Mouse (Mus musculus) forebrain, embryonic 13.5 days (tissue): ENCODE measurements around the gene Cacnb1. TPM values are rescaled to one million over a fixed set of nuclear protein-coding genes. Genes with fewer than 3 reads are reported as not detected.

ENCODE experiments used
- ATAC-seq: fragments of 200-750 bp; cut with Nextera tagmentation; 2 replicates; pipeline ENCODE4 v1.8.0; 2017
- H3K27ac ChIP-seq: fragments of 300-500 bp; sonication (generic); 2 replicates; pipeline ENCODE4 v1.5.1; 2015; ENCODE audit warnings: inconsistent platforms, mild to moderate bottlenecking, moderate library complexity
- H3K27me3 ChIP-seq: fragments of 300-500 bp; sonication (generic); 2 replicates; pipeline ENCODE4 v1.6.1; 2015; ENCODE audit warnings: mild to moderate bottlenecking, inconsistent platforms
- H3K36me3 ChIP-seq: fragments of 300-500 bp; sonication (generic); 2 replicates; pipeline ENCODE4 v1.6.1; 2015; ENCODE audit warnings: mild to moderate bottlenecking, inconsistent platforms; ENCODE audit not compliant: poor library complexity, severe bottlenecking
- H3K4me1 ChIP-seq: fragments of 300-500 bp; sonication (generic); 2 replicates; pipeline ENCODE4 v1.6.1; 2015; ENCODE audit warnings: inconsistent platforms
- H3K4me2 ChIP-seq: fragments of 300-500 bp; sonication (generic); 2 replicates; pipeline ENCODE4 v1.6.1; 2015; ENCODE audit warnings: inconsistent platforms, mild to moderate bottlenecking, moderate library complexity
- H3K4me3 ChIP-seq: fragments of 300-500 bp; sonication (generic); 2 replicates; pipeline ENCODE4 v1.5.1; 2015; ENCODE audit warnings: mild to moderate bottlenecking, inconsistent platforms
- H3K9ac ChIP-seq: fragments of 300-500 bp; sonication (generic); 2 replicates; pipeline ENCODE4 v1.6.1; 2015; ENCODE audit warnings: mild to moderate bottlenecking, inconsistent platforms
- H3K9me3 ChIP-seq: fragments of 300-500 bp; sonication (generic); replicated peaks from 2 replicates; pipeline ENCODE4 v1.6.1; 2016; ENCODE audit warnings: inconsistent platforms
- WGBS: fragments of 180-500 bp; shearing (Covaris S2); methylation state at CpG from one replicate; pipeline ENCODE4 v1.1.7; 2015; 5-methylcytosine and 5-hydroxymethylcytosine counted together
- polyA plus RNA-seq: library from polyadenylated mRNA; unstranded; fragments of >200 nt; fragmentation: Nextera tagmentation; extraction: Ambion mirVana; gene quantifications from 2 replicates; pipeline ENCODE4 v1.2.1, GENCODE M21; 2015

Cacnb1 gene
- polyA plus RNA-seq, 1 experiment from 2014 or later: 25.9 TPM

- no peaks in the 10 kb centered on the region for H3K27me3 ChIP-seq
- peaks cover 56% of the 10 kb centered on the region for H3K4me1 ChIP-seq
- H3K9ac ChIP-seq: peak overlapping the region; percentile 96
- peak overlapping the region; percentile 87 for H3K4me3 ChIP-seq
- H3K4me2 ChIP-seq: peak overlapping the region; percentile 81
- WGBS: 65% methylated on average over 2 of the region's 2 CpGs
- H3K27ac ChIP-seq: no peak overlapping the region
- peaks cover 28% of the 10 kb centered on the region for H3K36me3 ChIP-seq
- ATAC-seq: no peak
- H3K9me3 ChIP-seq: no peaks in the 10 kb centered on the region
Observed at GRCm38 (mm10) chr11:98021118-98021517, 1.7 kb downstream of the Cacnb1 start.

GRCm38 (mm10) chr11:98020710-98021109, 2.1 kb downstream of the Cacnb1 start:
- WGBS: 55% methylated on average over 1 of the region's 1 CpGs

GRCm38 (mm10) chr11:98019883-98020610, 2.8 kb downstream of the Cacnb1 start:
- Histone ChIP-seq H3K9me3 (no peaks in the 10 kb centered on the region), H3K36me3 (peaks cover 38% of the 10 kb centered on the region), H3K27me3 (no peaks in the 10 kb centered on the region), H3K4me1 (peaks cover 50% of the 10 kb centered on the region), H3K27ac (peak overlapping the region; percentile 88), H3K4me2 (peak overlapping the region; percentile 81), H3K4me3 (peak overlapping the region; percentile 17), H3K9ac (peak overlapping the region; percentile 43)
- 16% methylated on average over 8 of the region's 8 CpGs for WGBS
- 0 out of 2 replicates have a peak, but pooled peaks have one; percentile 5 for ATAC-seq

More at GRCm38 (mm10) chr11:98020710-98021109, 2.1 kb downstream of the Cacnb1 start:
- H3K9ac ChIP-seq: peak overlapping the region; percentile 96; the same call in 1 of the 2 replicates
- no peak for ATAC-seq
- H3K36me3 ChIP-seq: peaks cover 32% of the 10 kb centered on the region
- peak overlapping the region; percentile 87 for H3K4me3 ChIP-seq
- H3K27ac ChIP-seq: peak overlapping the region; percentile 88
- no peaks in the 10 kb centered on the region for H3K9me3 ChIP-seq
- H3K4me2 ChIP-seq: peak overlapping the region; percentile 81
- H3K4me1 ChIP-seq: peaks cover 52% of the 10 kb centered on the region
- H3K27me3 ChIP-seq: no peaks in the 10 kb centered on the region

- Histone ChIP-seq H3K4me3 (peak overlapping the region; percentile 17; the same call in 1 of the 2 replicates), H3K4me1 (peaks cover 50% of the 10 kb centered on the region), H3K9me3 (no peaks in the 10 kb centered on the region), H3K27me3 (no peaks in the 10 kb centered on the region), H3K9ac (peak overlapping the region; percentile 43), H3K36me3 (peaks cover 47% of the 10 kb centered on the region), H3K4me2 (peak overlapping the region; percentile 81), H3K27ac (peak overlapping the region; percentile 88)
- ATAC-seq: peak; percentile 31; the same call in 1 of the 2 replicates
- 25% methylated on average over 10 of the region's 10 CpGs for WGBS
Observed at GRCm38 (mm10) chr11:98018858-98019641, 3.8 kb downstream of the Cacnb1 start.

- no peaks in the 10 kb centered on the region for H3K27me3 ChIP-seq
- H3K9me3 ChIP-seq: no peaks in the 10 kb centered on the region
- no peak overlapping the region for H3K4me3 ChIP-seq
- H3K36me3 ChIP-seq: peaks cover 54% of the 10 kb centered on the region
- peaks cover 46% of the 10 kb centered on the region for H3K4me1 ChIP-seq
- no peak overlapping the region for H3K4me2 ChIP-seq
- no peak for ATAC-seq
- H3K9ac ChIP-seq: peak overlapping the region; percentile 30; the same call in 1 of the 2 replicates
- 0 out of 2 replicates have a peak overlapping the region, but pooled peaks have one; percentile 88 for H3K27ac ChIP-seq
- WGBS: 67% methylated on average over 6 of the region's 6 CpGs
Observed at GRCm38 (mm10) chr11:98018222-98018621, 4.6 kb downstream of the Cacnb1 start.

DNA sequence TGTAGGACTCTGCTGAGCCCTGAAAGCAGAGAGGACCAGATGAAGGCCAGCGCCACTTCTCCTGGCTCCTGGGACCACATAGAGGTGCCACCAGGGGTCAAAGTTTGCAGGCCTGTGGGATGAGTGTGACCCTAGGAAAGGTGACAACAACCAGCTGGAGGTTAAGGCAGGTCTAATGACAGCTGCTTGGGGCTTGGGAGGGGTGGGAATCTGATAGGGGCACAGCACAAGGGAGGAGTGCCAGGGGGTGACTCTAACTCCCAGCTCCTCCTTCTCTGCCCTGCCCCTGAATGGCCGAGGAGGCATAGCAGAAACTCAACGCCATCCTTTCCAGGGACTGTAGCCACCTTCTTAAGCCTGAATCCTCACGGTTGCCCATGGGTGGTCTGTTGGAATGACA, 6.0 kb downstream of the Cacnb1 start:
- H3K36me3 ChIP-seq: peaks cover 62% of the 10 kb centered on the region
- no peak for ATAC-seq

GRCm38 (mm10) chr11:98016177-98016576, 6.7 kb downstream of the Cacnb1 start:
- ATAC-seq: no peak
- no peak overlapping the region for H3K9ac ChIP-seq
- H3K4me2 ChIP-seq: no peak overlapping the region
- peaks cover 32% of the 10 kb centered on the region for H3K4me1 ChIP-seq
- H3K27me3 ChIP-seq: no peaks in the 10 kb centered on the region
- H3K4me3 ChIP-seq: no peak overlapping the region
- no peaks in the 10 kb centered on the region for H3K9me3 ChIP-seq
- no peak overlapping the region for H3K27ac ChIP-seq
- H3K36me3 ChIP-seq: peaks cover 69% of the 10 kb centered on the region
- WGBS: 93% methylated on average over 5 of the region's 5 CpGs

More for the DNA sequence above, 6.0 kb downstream of the Cacnb1 start:
- Histone ChIP-seq H3K9me3 (no peaks in the 10 kb centered on the region), H3K4me3 (no peak overlapping the region), H3K9ac (no peak overlapping the region), H3K4me2 (no peak overlapping the region), H3K4me1 (peaks cover 39% of the 10 kb centered on the region), H3K27ac (no peak overlapping the region), H3K27me3 (no peaks in the 10 kb centered on the region)
- 85% methylated on average over 4 of the region's 4 CpGs for WGBS

- ATAC-seq: no peak
- 88% methylated on average over 10 of the region's 10 CpGs for WGBS
- Histone ChIP-seq H3K4me2 (no peak overlapping the region), H3K36me3 (peaks cover 91% of the 10 kb centered on the region), H3K27me3 (no peaks in the 10 kb centered on the region), H3K4me1 (no peaks in the 10 kb centered on the region), H3K9ac (no peak overlapping the region), H3K4me3 (no peak overlapping the region), H3K9me3 (no peaks in the 10 kb centered on the region), H3K27ac (no peak overlapping the region)
Observed at GRCm38 (mm10) chr11:98012831-98013230, 10.0 kb downstream of the Cacnb1 start.

DNA sequence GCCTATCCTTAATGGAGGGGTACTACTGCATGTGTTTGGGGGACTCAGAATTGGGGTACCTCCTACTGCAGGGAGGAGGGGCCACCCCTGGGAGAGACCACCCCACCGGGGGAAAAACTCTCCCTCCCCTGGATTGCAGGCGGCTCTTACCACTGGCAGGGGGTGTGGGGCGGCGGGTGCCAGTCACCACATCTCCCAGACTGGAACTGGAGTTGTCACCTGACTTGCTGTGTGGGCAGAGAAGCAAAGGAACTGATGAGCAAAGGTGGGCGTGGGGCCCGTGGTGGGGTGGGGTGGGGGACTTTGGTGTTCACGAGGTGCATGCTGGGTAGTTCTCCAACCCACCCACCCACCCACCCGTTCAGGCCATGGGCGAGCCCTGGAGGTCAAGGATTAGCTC, 11.1 kb downstream of the Cacnb1 start:
- Histone ChIP-seq H3K27ac (no peak overlapping the region), H3K27me3 (no peaks in the 10 kb centered on the region), H3K4me1 (no peaks in the 10 kb centered on the region), H3K36me3 (peaks cover 89% of the 10 kb centered on the region), H3K9me3 (no peaks in the 10 kb centered on the region), H3K9ac (no peak overlapping the region), H3K4me3 (no peak overlapping the region), H3K4me2 (no peak overlapping the region)
- 69% methylated on average over 9 of the region's 9 CpGs for WGBS
- ATAC-seq: no peak

DNA sequence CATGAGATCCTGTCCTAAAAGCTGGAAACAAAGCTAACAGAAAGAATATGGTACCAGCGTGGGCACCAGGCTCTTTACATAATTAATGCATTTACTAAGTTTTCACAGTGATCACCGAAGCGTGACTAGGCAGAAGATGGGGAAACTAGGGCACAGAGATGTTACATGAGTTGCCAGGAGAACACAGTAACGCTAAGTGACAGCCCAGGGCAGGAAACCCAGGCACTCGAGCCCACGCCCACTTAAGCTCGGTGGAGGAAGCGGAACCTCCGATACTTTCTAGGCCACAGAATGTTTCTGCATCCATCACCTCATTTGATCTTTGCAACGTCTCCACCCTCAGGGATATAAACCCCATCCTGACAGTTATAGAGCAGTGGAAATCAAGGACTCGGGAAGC, 14.7 kb downstream of the Cacnb1 start:
- Histone ChIP-seq H3K9ac (no peak overlapping the region), H3K4me3 (no peak overlapping the region), H3K9me3 (no peaks in the 10 kb centered on the region), H3K27me3 (no peaks in the 10 kb centered on the region), H3K4me2 (no peak overlapping the region), H3K27ac (no peak overlapping the region), H3K36me3 (peaks cover 83% of the 10 kb centered on the region), H3K4me1 (peaks cover 13% of the 10 kb centered on the region)
- ATAC-seq: no peak
- WGBS: 85% methylated on average over 11 of the region's 11 CpGs

DNA sequence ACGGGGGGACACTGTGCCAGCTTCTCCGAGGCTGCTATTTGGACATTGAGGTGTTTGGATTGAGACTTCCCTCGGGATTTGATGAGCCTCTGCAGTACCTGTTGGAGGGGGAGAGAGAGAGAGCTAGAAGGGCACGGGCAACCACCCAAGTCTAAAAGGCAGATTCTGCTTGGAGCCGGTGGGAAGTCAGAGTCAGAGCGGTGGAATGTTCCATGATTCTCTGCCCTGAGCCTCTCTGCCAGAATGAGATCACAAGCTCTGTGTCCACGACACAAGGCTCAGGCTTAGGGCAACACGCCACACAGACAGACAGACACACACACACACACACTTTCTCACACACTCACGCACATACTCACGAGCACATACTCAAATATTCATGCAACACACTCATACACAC, 17.1 kb downstream of the Cacnb1 start:
- peaks cover 68% of the 10 kb centered on the region for H3K36me3 ChIP-seq
- H3K27ac ChIP-seq: no peak overlapping the region
- peaks cover 10% of the 10 kb centered on the region; the same call in 1 of the 2 replicates for H3K27me3 ChIP-seq
- H3K9me3 ChIP-seq: no peaks in the 10 kb centered on the region
- WGBS: 90% methylated on average over 10 of the region's 10 CpGs
- H3K9ac ChIP-seq: no peak overlapping the region
- H3K4me2 ChIP-seq: no peak overlapping the region
- ATAC-seq: no peak
- no peak overlapping the region for H3K4me3 ChIP-seq
- peaks cover 32% of the 10 kb centered on the region for H3K4me1 ChIP-seq

GRCm38 (mm10) chr11:98005076-98005475, 17.8 kb downstream of the Cacnb1 start:
- Histone ChIP-seq H3K4me1 (peaks cover 32% of the 10 kb centered on the region), H3K4me3 (no peak overlapping the region), H3K9me3 (no peaks in the 10 kb centered on the region), H3K27ac (no peak overlapping the region), H3K4me2 (no peak overlapping the region), H3K9ac (no peak overlapping the region), H3K36me3 (peaks cover 62% of the 10 kb centered on the region), H3K27me3 (peaks cover 15% of the 10 kb centered on the region; the same call in 1 of the 2 replicates)
- WGBS: 54% methylated on average over 13 of the region's 13 CpGs
- no peak for ATAC-seq
